Mouse (Mus musculus) brain, embryonic 14.5 days (tissue): ENCODE results near the gene Olfr213.

Source experiments
- CTCF ChIP-seq: fragments of 200-500 bp; IDR thresholded peaks from 2 replicates; pipeline ENCODE4 v1.5.1; 2012; ENCODE audit warnings: inconsistent platforms, mild to moderate bottlenecking, moderate library complexity, borderline replicate concordance; ENCODE audit not compliant: insufficient read depth, insufficient read length; ENCODE audit errors: extremely low read depth
- POLR2A ChIP-seq: fragments of 200-500 bp; IDR thresholded peaks from 2 replicates; pipeline ENCODE4 v1.6.1; 2012; ENCODE audit warnings: mild to moderate bottlenecking, inconsistent platforms, borderline replicate concordance; ENCODE audit not compliant: poor library complexity, insufficient read depth, insufficient read length, severe bottlenecking; ENCODE audit errors: extremely low read depth

DNA sequence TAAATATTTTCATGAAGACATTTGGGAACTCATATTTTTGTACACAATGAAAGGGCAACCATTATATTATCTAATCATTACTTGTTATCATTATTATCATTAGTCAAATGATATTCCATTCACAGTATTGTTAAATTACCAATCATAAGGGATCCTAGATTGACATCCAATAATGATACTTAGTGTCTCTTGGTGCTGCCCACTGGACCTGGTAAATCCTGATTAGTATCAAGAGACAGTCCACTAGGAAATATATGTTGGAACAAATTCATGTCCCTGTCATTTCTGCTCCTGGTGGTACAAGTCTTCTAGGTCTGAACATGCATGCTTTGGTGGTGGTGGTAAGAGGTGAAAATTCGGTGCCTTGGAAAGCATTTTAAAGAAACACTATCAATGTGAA, at the start of gene Olfr213:
- TF ChIP-seq CTCF (no peak), POLR2A (no peak)
